Mouse (Mus musculus): ENCODE data around the gene Elac2.

DNA sequence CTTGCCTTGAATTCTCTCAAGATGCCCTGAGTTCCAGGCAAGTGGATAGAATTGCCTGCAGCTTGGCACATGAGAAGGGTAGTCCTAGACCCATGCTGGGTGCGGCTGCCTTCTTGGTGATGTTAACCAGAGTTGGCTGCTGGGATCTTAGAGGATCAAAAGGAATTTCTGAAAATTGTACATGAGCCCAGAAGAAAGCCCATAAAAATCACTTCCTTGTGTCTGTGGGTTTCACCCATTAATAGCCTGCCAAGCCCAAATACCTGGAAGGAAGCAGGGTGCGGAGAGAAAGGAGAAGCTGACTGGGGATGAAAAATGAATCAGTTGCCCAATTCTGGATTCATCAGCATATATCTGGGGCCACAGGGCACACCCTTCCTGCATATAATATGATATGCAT, 41.6 kb upstream of the Elac2 start:
- TF ChIP-seq POLR2A (IDR thresholded peaks at IDR 0.05; ENCODE audit: extremely low read depth, insufficient read depth, low read length) (no peak), CTCF (IDR thresholded peaks at IDR 0.05; ENCODE audit: extremely low read depth, insufficient read depth, low read length) (no peak)

All from cortical plate, adult 2 months (tissue).